Mouse (Mus musculus) spleen, postnatal 10 days (tissue): ENCODE measurements around the gene Ecm2.

Source experiments
- DNase-seq, 2 experiments: peaks; one replicate each; pipeline ENCODE4 v3.0.0; 2021 to 2022; ENCODE audit warnings: low spot score in 2 of 2

Ecm2 gene

GRCm38 (mm10) chr13:49507176-49507575 is 2.6 kb downstream of the Ecm2 start:
- DNase-seq: no peak

- no peak for DNase-seq
Observed at GRCm38 (mm10) chr13:49518761-49519160, 14.2 kb downstream of the Ecm2 start.

GRCm38 (mm10) chr13:49526235-49526634 is 21.6 kb downstream of the Ecm2 start:
- DNase-seq: no peak

GRCm38 (mm10) chr13:49530636-49531035 is 26.0 kb downstream of the Ecm2 start:
- no peak for DNase-seq

- no peak for DNase-seq
Observed at GRCm38 (mm10) chr13:49536946-49537345, 32.3 kb downstream of the Ecm2 start.

GRCm38 (mm10) chr13:49538693-49539092 is 34.1 kb downstream of the Ecm2 start:
- no peak for DNase-seq

- DNase-seq: no peak
Observed at GRCm38 (mm10) chr13:49544279-49544678, 39.7 kb downstream of the Ecm2 start, which contains the start of gene Aspn. TSS of gene Aspn (plus strand) at chr13:49544443.

GRCm38 (mm10) chr13:49545646-49546045 is 41.0 kb downstream of the Ecm2 start:
- DNase-seq: no peak

GRCm38 (mm10) chr13:49546517-49546916 is 41.9 kb downstream of the Ecm2 start:
- DNase-seq: no peak

- DNase-seq: no peak
Observed at GRCm38 (mm10) chr13:49547563-49548150, 43.0 kb downstream of the Ecm2 start.

GRCm38 (mm10) chr13:49549616-49550015 is 45.0 kb downstream of the Ecm2 start:
- DNase-seq: no peak

GRCm38 (mm10) chr13:49554519-49554918 is 49.9 kb downstream of the Ecm2 start:
- DNase-seq: no peak

GRCm38 (mm10) chr13:49556203-49556602 is 51.6 kb downstream of the Ecm2 start:
- no peak for DNase-seq

GRCm38 (mm10) chr13:49556924-49557323 is 52.3 kb downstream of the Ecm2 start:
- no peak for DNase-seq

- DNase-seq: peak in 1 of 2 experiments; percentile 49
Observed at GRCm38 (mm10) chr13:49559185-49559584, 54.6 kb downstream of the Ecm2 start.

- no peak for DNase-seq
Observed at GRCm38 (mm10) chr13:49560886-49561285, 56.3 kb downstream of the Ecm2 start.

GRCm38 (mm10) chr13:49564347-49564746 is 59.7 kb downstream of the Ecm2 start:
- no peak for DNase-seq

- no peak for DNase-seq
Observed at GRCm38 (mm10) chr13:49570371-49570770, 65.8 kb downstream of the Ecm2 start.

GRCm38 (mm10) chr13:49571418-49571817 is 66.8 kb downstream of the Ecm2 start:
- no peak for DNase-seq

GRCm38 (mm10) chr13:49581541-49582530 is 77.2 kb downstream of the Ecm2 start, which contains the start of gene Omd:
TSS of gene Omd (plus strand) at chr13:49582462.
- no peak for DNase-seq
